Mouse (Mus musculus): Measurements from ENCODE around the gene Gtpbp2. TPM values are rescaled to one million over a fixed set of nuclear protein-coding genes. Genes with fewer than 3 reads are reported as not detected.

Gtpbp2 gene
- polyA plus RNA-seq, 1 experiment from 2014 or later, result 22.2 TPM

GRCm38 (mm10) chr17:46159236-46159635, 1.6 kb upstream of the Gtpbp2 start:
- Histone ChIP-seq H3K27me3 (replicated peaks; ENCODE audit: control insufficient read depth, insufficient read depth, low read length) (no peaks in the 10 kb centered on the region), H3K36me3 (ENCODE audit: control insufficient read depth, insufficient read depth) (peaks cover 5% of the 10 kb centered on the region), H3K27ac (ENCODE audit: low read depth, low read length) (peak overlapping the region; percentile 91), H3K4me3 (ENCODE audit: low read depth, low read length) (peak overlapping the region; percentile 80), H3K4me1 (replicated peaks; ENCODE audit: control insufficient read depth, insufficient read depth, low read length) (peaks cover 7% of the 10 kb centered on the region; the same call in 1 of the 2 replicates), H3K9ac (ENCODE audit: low read depth, low read length) (no peak overlapping the region), H3K9me3 (ENCODE audit: control insufficient read depth) (no peaks in the 10 kb centered on the region), H3K4me2 (replicated peaks; ENCODE audit: low read depth) (peak overlapping the region; percentile 81)
- 36% methylated on average over 2 of the region's 2 CpGs for WGBS
- no peak for ATAC-seq
- no peak for TF ChIP-seq CTCF (IDR thresholded peaks at IDR 0.05; ENCODE audit: low read depth)

- ATAC-seq, result peak; percentile 63
- WGBS, result 0% methylated on average over 16 of the region's 16 CpGs
These were observed 656 bp upstream of the Gtpbp2 start for GRCm38 (mm10) chr17:46160090-46160662.

GRCm38 (mm10) chr17:46161179-46161578, 347 bp downstream of the Gtpbp2 start:
- H3K4me2 ChIP-seq (replicated peaks; ENCODE audit: low read depth), result peak overlapping the region; percentile 81
- H3K9ac ChIP-seq (ENCODE audit: low read depth, low read length), result peak overlapping the region; percentile 80
- peak overlapping the region; percentile 87 for H3K27ac ChIP-seq (ENCODE audit: low read depth, low read length)
- peaks cover 25% of the 10 kb centered on the region for H3K36me3 ChIP-seq (ENCODE audit: control insufficient read depth, insufficient read depth)
- no peaks in the 10 kb centered on the region for H3K27me3 ChIP-seq (replicated peaks; ENCODE audit: control insufficient read depth, insufficient read depth, low read length)
- no peak for TF ChIP-seq CTCF (IDR thresholded peaks at IDR 0.05; ENCODE audit: low read depth)
- H3K4me3 ChIP-seq (ENCODE audit: low read depth, low read length), result peak overlapping the region; percentile 80
- H3K9me3 ChIP-seq (ENCODE audit: control insufficient read depth), result no peaks in the 10 kb centered on the region
- peaks cover 7% of the 10 kb centered on the region; the same call in 1 of the 2 replicates for H3K4me1 ChIP-seq (replicated peaks; ENCODE audit: control insufficient read depth, insufficient read depth, low read length)
- WGBS, result under 1% methylated on average over 19 of the region's 19 CpGs
- no peak for ATAC-seq

More at GRCm38 (mm10) chr17:46160090-46160662, 656 bp upstream of the Gtpbp2 start:
- TF ChIP-seq CTCF (IDR thresholded peaks at IDR 0.05; ENCODE audit: low read depth), result peak; percentile 59
- H3K4me3 ChIP-seq (ENCODE audit: low read depth, low read length), result peak overlapping the region; percentile 80
- H3K27ac ChIP-seq (ENCODE audit: low read depth, low read length), result peak overlapping the region; percentile 91
- peaks cover 15% of the 10 kb centered on the region for H3K36me3 ChIP-seq (ENCODE audit: control insufficient read depth, insufficient read depth)
- H3K27me3 ChIP-seq (replicated peaks; ENCODE audit: control insufficient read depth, insufficient read depth, low read length), result no peaks in the 10 kb centered on the region
- no peaks in the 10 kb centered on the region for H3K9me3 ChIP-seq (ENCODE audit: control insufficient read depth)
- H3K4me1 ChIP-seq (replicated peaks; ENCODE audit: control insufficient read depth, insufficient read depth, low read length), result peaks cover 7% of the 10 kb centered on the region; the same call in 1 of the 2 replicates
- peak overlapping the region; percentile 81 for H3K4me2 ChIP-seq (replicated peaks; ENCODE audit: low read depth)
- peak overlapping the region; percentile 43; the same call in 1 of the 2 replicates for H3K9ac ChIP-seq (ENCODE audit: low read depth, low read length)

GRCm38 (mm10) chr17:46161710-46162109, 878 bp downstream of the Gtpbp2 start:
- Histone ChIP-seq H3K4me3 (ENCODE audit: low read depth, low read length) (peak overlapping the region; percentile 80), H3K9me3 (ENCODE audit: control insufficient read depth) (no peaks in the 10 kb centered on the region), H3K4me1 (replicated peaks; ENCODE audit: control insufficient read depth, insufficient read depth, low read length) (peaks cover 7% of the 10 kb centered on the region; the same call in 1 of the 2 replicates), H3K9ac (ENCODE audit: low read depth, low read length) (peak overlapping the region; percentile 80), H3K27me3 (replicated peaks; ENCODE audit: control insufficient read depth, insufficient read depth, low read length) (no peaks in the 10 kb centered on the region), H3K27ac (ENCODE audit: low read depth, low read length) (peak overlapping the region; percentile 87), H3K36me3 (ENCODE audit: control insufficient read depth, insufficient read depth) (peaks cover 30% of the 10 kb centered on the region), H3K4me2 (replicated peaks; ENCODE audit: low read depth) (peak overlapping the region; percentile 81)
- 38% methylated on average over 9 of the region's 9 CpGs for WGBS
- no peak for TF ChIP-seq CTCF (IDR thresholded peaks at IDR 0.05; ENCODE audit: low read depth)
- ATAC-seq, result no peak

GRCm38 (mm10) chr17:46162551-46162950, 1.7 kb downstream of the Gtpbp2 start:
- Histone ChIP-seq H3K27me3 (replicated peaks; ENCODE audit: control insufficient read depth, insufficient read depth, low read length) (no peaks in the 10 kb centered on the region), H3K27ac (ENCODE audit: low read depth, low read length) (peak overlapping the region; percentile 87), H3K4me2 (replicated peaks; ENCODE audit: low read depth) (peak overlapping the region; percentile 81), H3K9me3 (ENCODE audit: control insufficient read depth) (no peaks in the 10 kb centered on the region), H3K4me1 (replicated peaks; ENCODE audit: control insufficient read depth, insufficient read depth, low read length) (peaks cover 7% of the 10 kb centered on the region; the same call in 1 of the 2 replicates), H3K36me3 (ENCODE audit: control insufficient read depth, insufficient read depth) (peaks cover 38% of the 10 kb centered on the region), H3K4me3 (ENCODE audit: low read depth, low read length) (peak overlapping the region; percentile 16; the same call in 1 of the 2 replicates), H3K9ac (ENCODE audit: low read depth, low read length) (no peak overlapping the region)
- TF ChIP-seq CTCF (IDR thresholded peaks at IDR 0.05; ENCODE audit: low read depth), result no peak
- ATAC-seq, result no peak
- 59% methylated on average over 7 of the region's 7 CpGs for WGBS

GRCm38 (mm10) chr17:46162951-46163421, 2.2 kb downstream of the Gtpbp2 start:
- H3K27ac ChIP-seq (ENCODE audit: low read depth, low read length), result peak overlapping the region; percentile 87
- peaks cover 43% of the 10 kb centered on the region for H3K36me3 ChIP-seq (ENCODE audit: control insufficient read depth, insufficient read depth)
- 0 out of 2 replicates have a peak, but pooled peaks have one; percentile 3 for ATAC-seq
- peak overlapping the region; percentile 81 for H3K4me2 ChIP-seq (replicated peaks; ENCODE audit: low read depth)
- H3K9me3 ChIP-seq (ENCODE audit: control insufficient read depth), result no peaks in the 10 kb centered on the region
- no peaks in the 10 kb centered on the region for H3K27me3 ChIP-seq (replicated peaks; ENCODE audit: control insufficient read depth, insufficient read depth, low read length)
- H3K4me3 ChIP-seq (ENCODE audit: low read depth, low read length), result peak overlapping the region; percentile 16; the same call in 1 of the 2 replicates
- TF ChIP-seq CTCF (IDR thresholded peaks at IDR 0.05; ENCODE audit: low read depth), result no peak
- peak overlapping the region; percentile 24; the same call in 1 of the 2 replicates for H3K9ac ChIP-seq (ENCODE audit: low read depth, low read length)
- WGBS, result 39% methylated on average over 9 of the region's 9 CpGs
- H3K4me1 ChIP-seq (replicated peaks; ENCODE audit: control insufficient read depth, insufficient read depth, low read length), result peaks cover 7% of the 10 kb centered on the region; the same call in 1 of the 2 replicates
